Mouse (Mus musculus) lung, postnatal 10 days (tissue): ENCODE data around the gene Prss30.
A peak's percentile ranks its signal among the peaks of the same experiment; 100 is the strongest.
"Not testable (repeated sequence)": the region's sequence is repeated elsewhere in the genome, so short reads cannot be mapped to it uniquely, and the experiment has no call there.

Experiments
- DNase-seq: peaks from one replicate; pipeline ENCODE4 v3.0.0; 2021

Prss30 gene

GRCm38 (mm10) chr17:23982912-23983311, 2.5 kb upstream of the Prss30 start:
- no peak for DNase-seq

- DNase-seq: peak; percentile 21
These were observed 895 bp downstream of the Prss30 start for GRCm38 (mm10) chr17:23979471-23979870.

GRCm38 (mm10) chr17:23976665-23977064, 3.7 kb downstream of the Prss30 start:
- no peak for DNase-seq

- no peak for DNase-seq
These were observed 9.1 kb downstream of the Prss30 start for GRCm38 (mm10) chr17:23971315-23971714.

- peak; percentile 86 for DNase-seq
These were observed 11.1 kb downstream of the Prss30 start for GRCm38 (mm10) chr17:23969231-23969630.

GRCm38 (mm10) chr17:23968780-23969179, 11.6 kb downstream of the Prss30 start:
- no peak for DNase-seq

GRCm38 (mm10) chr17:23966658-23967401, 13.5 kb downstream of the Prss30 start:
- peak; percentile 21 for DNase-seq

GRCm38 (mm10) chr17:23965805-23966425, 14.5 kb downstream of the Prss30 start:
- DNase-seq: no peak

GRCm38 (mm10) chr17:23961573-23962122, 18.7 kb downstream of the Prss30 start:
- DNase-seq: no peak

- peak; percentile 89 for DNase-seq
These were observed 20.2 kb downstream of the Prss30 start for GRCm38 (mm10) chr17:23960084-23960738.

- no peak for DNase-seq
These were observed 25.2 kb downstream of the Prss30 start, which contains the start of gene Sbpl for GRCm38 (mm10) chr17:23955174-23955573. TSS of gene Sbpl (minus strand) at chr17:23955274.

- not testable (repeated sequence) for DNase-seq
These were observed 29.5 kb downstream of the Prss30 start for GRCm38 (mm10) chr17:23950828-23951227.

GRCm38 (mm10) chr17:23949068-23949467, 31.3 kb downstream of the Prss30 start:
- DNase-seq: no peak

GRCm38 (mm10) chr17:23947486-23947885, 32.9 kb downstream of the Prss30 start:
- not testable (repeated sequence) for DNase-seq

- no peak for DNase-seq
These were observed 39.0 kb downstream of the Prss30 start, which contains the start of gene Sbp for GRCm38 (mm10) chr17:23941372-23941771. TSS of gene Sbp (plus strand) at chr17:23941672.

GRCm38 (mm10) chr17:23931157-23931556, 49.2 kb downstream of the Prss30 start:
- DNase-seq: peak; percentile 25

GRCm38 (mm10) chr17:23925090-23925493, 55.3 kb downstream of the Prss30 start:
- peak; percentile 83 for DNase-seq

GRCm38 (mm10) chr17:23924531-23925007, 55.8 kb downstream of the Prss30 start:
- peak; percentile 95 for DNase-seq
